Mouse (Mus musculus) lung, postnatal 0 days (tissue): ENCODE measurements around the gene Gnai3. TPM values are rescaled to one million over a fixed set of nuclear protein-coding genes. Genes with fewer than 3 reads are reported as not detected.
A peak's percentile ranks its signal among the peaks of the same experiment; 100 is the strongest.

Source experiments
- ATAC-seq: fragments of 200-750 bp; cut with Nextera tagmentation; 2 replicates; pipeline ENCODE4 v1.8.0; 2017; ENCODE audit warnings: moderate library complexity
- DNase-seq: peaks from one replicate; pipeline ENCODE4 v3.0.0-alpha.2; 2016; ENCODE audit warnings: low spot score
- H3K27ac ChIP-seq: fragments of 300-500 bp; sonication (generic); 2 replicates; pipeline ENCODE4 v1.5.1; 2014; ENCODE audit warnings: antibody characterized with exemption, mild to moderate bottlenecking, low read length, mixed read lengths
- H3K27me3 ChIP-seq: fragments of 300-500 bp; sonication (generic); replicated peaks from 2 replicates; pipeline ENCODE4 v1.6.1; 2014; ENCODE audit warnings: low read length, mixed read lengths; ENCODE audit not compliant: insufficient read depth
- H3K36me3 ChIP-seq: fragments of 300-500 bp; sonication (generic); 2 replicates; pipeline ENCODE4 v1.6.1; 2014; ENCODE audit warnings: low read length, mixed read lengths; ENCODE audit not compliant: insufficient read depth
- H3K4me1 ChIP-seq: fragments of 300-500 bp; sonication (generic); 2 replicates; pipeline ENCODE4 v1.6.1; 2014; ENCODE audit warnings: antibody characterized with exemption, low read depth, low read length, mixed read lengths; ENCODE audit not compliant: insufficient read depth
- H3K4me2 ChIP-seq: fragments of 300-500 bp; sonication (generic); replicated peaks from 2 replicates; pipeline ENCODE4 v1.6.1; 2014; ENCODE audit warnings: low read depth, mild to moderate bottlenecking, low read length, moderate library complexity, mixed read lengths
- H3K4me3 ChIP-seq: fragments of 300-500 bp; sonication (generic); 2 replicates; pipeline ENCODE4 v1.5.1; 2014; ENCODE audit warnings: low read depth, low read length
- H3K9ac ChIP-seq: fragments of 300-500 bp; sonication (generic); replicated peaks from 2 replicates; pipeline ENCODE4 v1.6.1; 2014; ENCODE audit warnings: low read depth, mild to moderate bottlenecking
- H3K9me3 ChIP-seq: fragments of 300-500 bp; sonication (generic); 2 replicates; pipeline ENCODE4 v1.6.1; 2016; ENCODE audit warnings: low read length, mixed read lengths
- CTCF ChIP-seq: IDR thresholded peaks from 2 replicates; pipeline ENCODE4 v1.5.1; 2016; ENCODE audit warnings: antibody characterized with exemption, mild to moderate bottlenecking
- EP300 ChIP-seq: IDR thresholded peaks from 2 replicates; pipeline ENCODE4 v1.6.1; 2016; ENCODE audit warnings: antibody characterized with exemption, mild to moderate bottlenecking, control low read depth
- WGBS: fragments of 180-500 bp; shearing (Covaris S2); extraction: QIAGEN DNeasy Blood & Tissue Kit; methylation state at CpG from one replicate; pipeline ENCODE4 v1.1.7; 2014; 5-methylcytosine and 5-hydroxymethylcytosine counted together
- polyA plus RNA-seq: library from polyadenylated mRNA; unstranded; fragments of >200 nt; fragmentation: Nextera tagmentation; extraction: Ambion mirVana; gene quantifications from 2 replicates; pipeline ENCODE4 v1.2.1, GENCODE M21; 2015

Gene Gnai3
- polyA plus RNA-seq, 1 experiment from 2014 or later = 87.4 TPM

GRCm38 (mm10) chr3:108131821-108132220, 14.1 kb downstream of the Gnai3 start:
- Histone ChIP-seq H3K4me3 (no peak overlapping the region), H3K9ac (no peak overlapping the region), H3K27ac (peak overlapping the region; percentile 47), H3K9me3 (no peaks in the 10 kb centered on the region), H3K36me3 (no peaks in the 10 kb centered on the region), H3K4me2 (no peak overlapping the region), H3K4me1 (peaks cover 9% of the 10 kb centered on the region; the same call in 1 of the 2 replicates), H3K27me3 (no peaks in the 10 kb centered on the region)
- ATAC-seq (0 out of 2 replicates have a peak, but pooled peaks have one; percentile 16), DNase-seq (no peak)
- TF ChIP-seq CTCF (no peak), EP300 (no peak)
- 65% methylated on average over 1 of the region's 1 CpGs for WGBS

GRCm38 (mm10) chr3:108131216-108131615, 14.7 kb downstream of the Gnai3 start:
- Histone ChIP-seq H3K4me3 (no peak overlapping the region), H3K4me2 (no peak overlapping the region), H3K36me3 (no peaks in the 10 kb centered on the region), H3K9me3 (no peaks in the 10 kb centered on the region), H3K27me3 (no peaks in the 10 kb centered on the region), H3K27ac (no peak overlapping the region), H3K9ac (no peak overlapping the region), H3K4me1 (peaks cover 9% of the 10 kb centered on the region; the same call in 1 of the 2 replicates)
- TF ChIP-seq EP300 = no peak
- no peak for TF ChIP-seq CTCF
- peak; percentile 43 for ATAC-seq
- WGBS = 70% methylated on average over 5 of the region's 5 CpGs
- peak; percentile 48 for DNase-seq

- ATAC-seq (no peak), DNase-seq (no peak)
- TF ChIP-seq CTCF (no peak), EP300 (no peak)
- no peak overlapping the region for H3K27ac ChIP-seq
- no peaks in the 10 kb centered on the region for H3K27me3 ChIP-seq
- peaks cover 9% of the 10 kb centered on the region; the same call in 1 of the 2 replicates for H3K4me1 ChIP-seq
- H3K4me3 ChIP-seq = no peak overlapping the region
- 86% methylated on average over 4 of the region's 4 CpGs for WGBS
- no peak overlapping the region for H3K4me2 ChIP-seq
- H3K9me3 ChIP-seq = no peaks in the 10 kb centered on the region
- no peaks in the 10 kb centered on the region for H3K36me3 ChIP-seq
- H3K9ac ChIP-seq = no peak overlapping the region
Observed at GRCm38 (mm10) chr3:108129804-108130203, 16.1 kb downstream of the Gnai3 start.

- no peaks in the 10 kb centered on the region for H3K36me3 ChIP-seq
- no peak overlapping the region for H3K4me3 ChIP-seq
- TF ChIP-seq EP300 (no peak), CTCF (no peak)
- H3K27me3 ChIP-seq = no peaks in the 10 kb centered on the region
- H3K4me2 ChIP-seq = no peak overlapping the region
- WGBS = 87% methylated on average over 4 of the region's 4 CpGs
- peaks cover 9% of the 10 kb centered on the region; the same call in 1 of the 2 replicates for H3K4me1 ChIP-seq
- H3K9me3 ChIP-seq = no peaks in the 10 kb centered on the region
- ATAC-seq (no peak), DNase-seq (no peak)
- H3K9ac ChIP-seq = no peak overlapping the region
- no peak overlapping the region for H3K27ac ChIP-seq
Observed at GRCm38 (mm10) chr3:108129367-108129766, 16.6 kb downstream of the Gnai3 start.

GRCm38 (mm10) chr3:108128520-108128919, 17.4 kb downstream of the Gnai3 start:
- ATAC-seq = no peak
- H3K4me2 ChIP-seq = no peak overlapping the region
- H3K9me3 ChIP-seq = no peaks in the 10 kb centered on the region
- H3K4me3 ChIP-seq = no peak overlapping the region
- no peaks in the 10 kb centered on the region for H3K36me3 ChIP-seq
- H3K4me1 ChIP-seq = peaks cover 9% of the 10 kb centered on the region; the same call in 1 of the 2 replicates
- no peak for DNase-seq
- H3K27ac ChIP-seq = no peak overlapping the region
- no peaks in the 10 kb centered on the region for H3K27me3 ChIP-seq
- 64% methylated on average over 5 of the region's 5 CpGs for WGBS
- no peak overlapping the region for H3K9ac ChIP-seq
- TF ChIP-seq EP300 = no peak
- no peak for TF ChIP-seq CTCF

- no peaks in the 10 kb centered on the region for H3K36me3 ChIP-seq
- no peaks in the 10 kb centered on the region; the same call in 1 of the 2 replicates for H3K4me1 ChIP-seq
- H3K27ac ChIP-seq = no peak overlapping the region
- H3K4me2 ChIP-seq = no peak overlapping the region
- ATAC-seq (no peak), DNase-seq (no peak)
- no peak overlapping the region for H3K4me3 ChIP-seq
- no peaks in the 10 kb centered on the region for H3K9me3 ChIP-seq
- TF ChIP-seq EP300 (no peak), CTCF (no peak)
- no peak overlapping the region for H3K9ac ChIP-seq
- no peaks in the 10 kb centered on the region for H3K27me3 ChIP-seq
- 70% methylated on average over 3 of the region's 3 CpGs for WGBS
Observed at GRCm38 (mm10) chr3:108126327-108126726, 19.6 kb downstream of the Gnai3 start.

GRCm38 (mm10) chr3:108124131-108124530, 21.8 kb downstream of the Gnai3 start:
- Histone ChIP-seq H3K9ac (no peak overlapping the region), H3K27ac (no peak overlapping the region), H3K4me1 (no peaks in the 10 kb centered on the region; the same call in 1 of the 2 replicates), H3K9me3 (no peaks in the 10 kb centered on the region), H3K27me3 (no peaks in the 10 kb centered on the region), H3K36me3 (no peaks in the 10 kb centered on the region), H3K4me3 (no peak overlapping the region), H3K4me2 (no peak overlapping the region)
- 29% methylated on average over 1 of the region's 1 CpGs for WGBS
- no peak for ATAC-seq
- TF ChIP-seq EP300 (no peak), CTCF (no peak)
- DNase-seq = no peak
